Mouse (Mus musculus): ENCODE data around the gene Spon1.

DNA sequence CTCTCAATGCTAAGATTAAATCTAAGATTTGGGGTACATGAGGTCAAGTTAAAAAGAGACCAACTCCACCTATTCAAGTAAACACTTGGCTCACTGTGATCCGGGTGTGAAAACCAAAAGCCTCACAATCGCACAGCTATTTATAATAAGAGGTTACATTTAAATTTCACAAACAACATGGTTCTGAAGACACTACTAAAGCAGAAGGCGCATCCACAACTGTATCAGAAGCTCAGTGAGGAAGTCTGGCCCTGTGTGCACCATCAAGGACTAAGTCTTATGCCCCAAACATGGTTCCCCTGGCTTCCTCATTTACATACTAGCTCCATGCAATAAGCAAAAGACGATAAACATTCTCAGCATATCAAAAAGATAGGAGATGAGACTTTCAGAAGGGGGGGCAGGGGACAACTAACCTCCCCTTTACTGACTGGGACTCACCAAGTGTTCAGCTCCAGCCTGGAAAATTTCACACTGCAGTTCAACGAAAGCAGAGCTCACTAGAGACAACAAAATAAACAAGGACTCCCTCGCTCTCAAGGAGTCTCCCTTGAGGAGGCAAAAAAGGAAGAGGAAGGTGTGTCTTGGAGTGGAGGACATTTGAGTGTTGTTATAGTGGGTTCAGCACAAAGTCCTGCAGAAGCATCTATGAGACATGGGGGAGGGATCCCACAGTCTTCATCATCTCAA lies 320.4 kb downstream of the Spon1 start:
- TF ChIP-seq CTCF (IDR thresholded peaks at IDR 0.05) = no peak
- TF ChIP-seq EP300 (IDR thresholded peaks at IDR 0.05; ENCODE audit: insufficient read depth, low read depth, low read length) = no peak
- no peak for TF ChIP-seq POLR2A (IDR thresholded peaks at IDR 0.05; ENCODE audit: insufficient read depth, low read depth, low read length)

All from heart, adult 2 months (tissue).